8 mouse cellular contexts compared by ENCODE assay signal in genomic region chr1:90743941-90744386, GRCm38 (mm10).
DNase-seq lines count a peak whose midpoint lies in the region; ATAC-seq lines count a peak whose summit lies in the region.

No protein-coding gene starts in this region.

- no peaks in the 10 kb centered on the region for H3K9me3 ChIP-seq in forebrain, embryonic 15.5 days

- peak overlapping the region; percentile 54 for H3K4me2 ChIP-seq in forebrain, embryonic 15.5 days (replicated peaks)

- H3K4me3 ChIP-seq in forebrain, embryonic 15.5 days, result peak overlapping the region; percentile 35

- H3K36me3 ChIP-seq in forebrain, embryonic 15.5 days, result no peaks in the 10 kb centered on the region

- peaks cover 20% of the 10 kb centered on the region for H3K4me1 ChIP-seq in forebrain, embryonic 15.5 days

- H3K27ac ChIP-seq in forebrain, embryonic 15.5 days (replicated peaks), result peak overlapping the region; percentile 86

- 4% methylated on average over 14 of the region's 14 CpGs for WGBS in forebrain, embryonic 15.5 days

- peak; percentile 48 for DNase-seq in layer of hippocampus, adult 11-12 months (ENCODE audit: low spot score)
- no peak for DNase-seq in layer of hippocampus, adult 9-10 months (ENCODE audit: low spot score)
- DNase-seq in heart, postnatal 14 days, result peak; percentile 36 to 57
- DNase-seq in kidney, postnatal 25 days, result peak; percentile 62 to 77
- DNase-seq in lung, postnatal 10 days, result peak; percentile 82
- DNase-seq in retina, postnatal 1 day, result peak; percentile 89
- DNase-seq in MN1 (ENCODE audit: low spot score), result no peak

- peak; percentile 87 for ATAC-seq in forebrain, embryonic 15.5 days (replicated peaks)

- intact Hi-C loops in heart, postnatal 14 days (cut with DNase I), result no loop called here

- H3K9ac ChIP-seq in forebrain, embryonic 15.5 days (replicated peaks), result peak overlapping the region; percentile 49

- H3K27me3 ChIP-seq in forebrain, embryonic 15.5 days, result no peaks in the 10 kb centered on the region

Comparison
In these comparisons a context has a peak if more than half of its experiments do, and no peak if none do; other contexts are left out.
1. DNase-seq: peak in layer of hippocampus, adult 11-12 months (single experiment), heart, postnatal 14 days (2 of 2), kidney, postnatal 25 days (2 of 2), lung, postnatal 10 days (single experiment) and retina, postnatal 1 day (single experiment); none in layer of hippocampus, adult 9-10 months (single experiment) and MN1 (single experiment).